Mouse (Mus musculus) urinary bladder, postnatal 25 days (tissue): ENCODE measurements around the gene Tnr.

ENCODE experiments used
- DNase-seq: peaks from one replicate; pipeline ENCODE4 v3.0.0; 2022; ENCODE audit warnings: low spot score

Tnr gene

GRCm38 (mm10) chr1:159629822-159630589 lies 106.4 kb downstream of the Tnr start:
- no peak for DNase-seq

- no peak for DNase-seq
These were observed 109.0 kb downstream of the Tnr start for GRCm38 (mm10) chr1:159632558-159632957.

GRCm38 (mm10) chr1:159639408-159639807 lies 115.8 kb downstream of the Tnr start:
- DNase-seq: no peak

- no peak for DNase-seq
These were observed 122.2 kb downstream of the Tnr start for GRCm38 (mm10) chr1:159645719-159646118.

- no peak for DNase-seq
These were observed 126.9 kb downstream of the Tnr start for GRCm38 (mm10) chr1:159650486-159650885.

GRCm38 (mm10) chr1:159655241-159655640 lies 131.7 kb downstream of the Tnr start:
- no peak for DNase-seq

GRCm38 (mm10) chr1:159657856-159658542 lies 134.4 kb downstream of the Tnr start:
- no peak for DNase-seq

- no peak for DNase-seq
These were observed 137.3 kb downstream of the Tnr start for GRCm38 (mm10) chr1:159660620-159661501.

- DNase-seq: no peak
These were observed 140.9 kb downstream of the Tnr start for GRCm38 (mm10) chr1:159664496-159664895.

- DNase-seq: no peak
These were observed 141.4 kb downstream of the Tnr start for GRCm38 (mm10) chr1:159664945-159665344.

- DNase-seq: no peak
These were observed 147.1 kb downstream of the Tnr start for GRCm38 (mm10) chr1:159670629-159671150.

- no peak for DNase-seq
These were observed 147.6 kb downstream of the Tnr start for GRCm38 (mm10) chr1:159671181-159671580.

GRCm38 (mm10) chr1:159674240-159674639 lies 150.7 kb downstream of the Tnr start:
- DNase-seq: no peak

GRCm38 (mm10) chr1:159675472-159675871 lies 151.9 kb downstream of the Tnr start:
- no peak for DNase-seq

GRCm38 (mm10) chr1:159678221-159678935 lies 154.8 kb downstream of the Tnr start:
- no peak for DNase-seq

- DNase-seq: no peak
These were observed 157.7 kb downstream of the Tnr start for GRCm38 (mm10) chr1:159681252-159681651.

GRCm38 (mm10) chr1:159686476-159687231 lies 163.1 kb downstream of the Tnr start:
- DNase-seq: peak; percentile 61

GRCm38 (mm10) chr1:159696717-159697116 lies 173.1 kb downstream of the Tnr start:
- DNase-seq: no peak

- no peak for DNase-seq
These were observed 178.5 kb downstream of the Tnr start for GRCm38 (mm10) chr1:159702038-159702437.

GRCm38 (mm10) chr1:159704925-159705324 lies 181.4 kb downstream of the Tnr start:
- DNase-seq: no peak

- no peak for DNase-seq
These were observed 192.7 kb downstream of the Tnr start for GRCm38 (mm10) chr1:159716301-159716700.
